Mouse (Mus musculus): ENCODE data around the gene Tigd3. TPM values are rescaled to one million over a fixed set of nuclear protein-coding genes. Genes with fewer than 3 reads are reported as not detected.
A peak's percentile ranks its signal among the peaks of the same experiment; 100 is the strongest.

Gene Tigd3
- total and polyA plus RNA-seq, 3 experiments: 2.1 to 2.2 TPM; not detected in 1

DNA sequence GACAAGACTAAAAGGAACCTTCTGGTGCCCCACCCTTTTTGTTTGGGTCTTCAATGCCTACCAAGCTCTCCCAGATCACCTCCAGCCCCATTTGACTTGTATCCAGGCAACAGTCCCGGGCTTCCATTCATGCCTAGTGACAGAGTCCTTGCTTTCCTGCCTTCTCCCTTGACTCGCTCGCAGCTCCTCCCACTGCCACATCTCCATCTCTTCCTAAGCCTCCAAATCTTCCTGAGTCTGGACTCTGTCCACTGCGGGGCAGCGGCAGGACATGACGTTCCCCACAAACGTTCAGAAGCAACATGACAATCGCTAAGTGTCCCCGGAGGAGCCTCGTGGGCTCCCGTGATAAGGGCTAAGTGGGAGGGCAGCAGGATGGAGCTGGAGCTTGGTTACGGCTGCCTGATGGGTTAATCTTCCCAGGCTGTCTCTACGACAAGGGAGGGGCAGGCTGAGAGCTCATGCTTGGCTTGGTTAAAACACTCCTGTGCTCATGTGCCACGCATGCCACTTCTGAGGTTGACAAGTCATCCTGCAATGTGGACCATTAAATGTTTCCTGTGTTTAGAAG is 44.0 kb upstream of the Tigd3 start:
- H3K27me3 ChIP-seq (ENCODE audit: control insufficient read depth in 1 of 2, insufficient read depth in 2 of 2, low read length in 2 of 2): no peaks in the 10 kb centered on the region
- H3K9me3 ChIP-seq (replicated peaks; ENCODE audit: insufficient read depth, low read length): no peaks in the 10 kb centered on the region
- no peaks in the 10 kb centered on the region for H3K79me2 ChIP-seq (ENCODE audit: control insufficient read depth, insufficient read depth, low read length, poor library complexity)
- H3K36me3 ChIP-seq (ENCODE audit: control insufficient read depth in 1 of 2, insufficient read depth in 2 of 2, low read length in 2 of 2): no peaks in the 10 kb centered on the region; a peak in 1 of 4 replicates
- H3K4me1 ChIP-seq (ENCODE audit: control insufficient read depth in 1 of 2, insufficient read depth in 2 of 2, low read length in 2 of 2): no peaks in the 10 kb centered on the region
- no peak overlapping the region for H3K4me3 ChIP-seq (ENCODE audit: control insufficient read depth in 1 of 2, insufficient read depth in 1 of 2, low read depth in 2 of 2, low read length in 2 of 2)
- H3K9ac ChIP-seq (ENCODE audit: control insufficient read depth, low read depth, low read length, poor library complexity, severe bottlenecking): no peak overlapping the region
- no peak overlapping the region for H3K27ac ChIP-seq (ENCODE audit: control insufficient read depth, low read depth, low read length)
- no peak for TF ChIP-seq RAD21 (IDR thresholded peaks at IDR 0.05; ENCODE audit: low read depth, low read length)
- TF ChIP-seq BHLHE40 (IDR thresholded peaks at IDR 0.05; ENCODE audit: borderline replicate concordance, low read depth, low read length): no peak
- no peak for TF ChIP-seq ZC3H11A (IDR thresholded peaks at IDR 0.05; ENCODE audit: low read depth, low read length)
- TF ChIP-seq TAL1 (IDR thresholded peaks at IDR 0.05; ENCODE audit: low read length): no peak; the same call in 1 of the 2 replicates
- no peak for TF ChIP-seq E2F4 (IDR thresholded peaks at IDR 0.05; ENCODE audit: borderline replicate concordance, low read depth, low read length)
- no peak for TF ChIP-seq NELFE (IDR thresholded peaks at IDR 0.05; ENCODE audit: low read depth, low read length)
- TF ChIP-seq ZNF384 (IDR thresholded peaks at IDR 0.05; ENCODE audit: low read depth, low read length): no peak
- TF ChIP-seq POLR2AphosphoS2 (IDR thresholded peaks at IDR 0.05; ENCODE audit: low read length): no peak
- no peak for TF ChIP-seq MEF2A (IDR thresholded peaks at IDR 0.05; ENCODE audit: extremely low read depth, insufficient replicate concordance, low read depth, low read length, poor library complexity, severe bottlenecking)
- no peak for TF ChIP-seq MXI1 (IDR thresholded peaks at IDR 0.05; ENCODE audit: low read depth, low read length)
- no peak for TF ChIP-seq NRF1 (IDR thresholded peaks at IDR 0.05; ENCODE audit: insufficient read depth, low read depth, low read length, poor library complexity, severe bottlenecking)
- no peak for TF ChIP-seq CHD2 (IDR thresholded peaks at IDR 0.05; ENCODE audit: low read length)
- TF ChIP-seq ZKSCAN1 (IDR thresholded peaks at IDR 0.05; ENCODE audit: low read depth, low read length): no peak
- TF ChIP-seq USF2 (IDR thresholded peaks at IDR 0.05; ENCODE audit: borderline replicate concordance in 1 of 2, insufficient read depth in 1 of 2, low read depth in 1 of 2, low read length in 2 of 2): no peak
- peak; percentile 37 for DNase-seq (ENCODE audit: low read depth, low spot score)

DNA sequence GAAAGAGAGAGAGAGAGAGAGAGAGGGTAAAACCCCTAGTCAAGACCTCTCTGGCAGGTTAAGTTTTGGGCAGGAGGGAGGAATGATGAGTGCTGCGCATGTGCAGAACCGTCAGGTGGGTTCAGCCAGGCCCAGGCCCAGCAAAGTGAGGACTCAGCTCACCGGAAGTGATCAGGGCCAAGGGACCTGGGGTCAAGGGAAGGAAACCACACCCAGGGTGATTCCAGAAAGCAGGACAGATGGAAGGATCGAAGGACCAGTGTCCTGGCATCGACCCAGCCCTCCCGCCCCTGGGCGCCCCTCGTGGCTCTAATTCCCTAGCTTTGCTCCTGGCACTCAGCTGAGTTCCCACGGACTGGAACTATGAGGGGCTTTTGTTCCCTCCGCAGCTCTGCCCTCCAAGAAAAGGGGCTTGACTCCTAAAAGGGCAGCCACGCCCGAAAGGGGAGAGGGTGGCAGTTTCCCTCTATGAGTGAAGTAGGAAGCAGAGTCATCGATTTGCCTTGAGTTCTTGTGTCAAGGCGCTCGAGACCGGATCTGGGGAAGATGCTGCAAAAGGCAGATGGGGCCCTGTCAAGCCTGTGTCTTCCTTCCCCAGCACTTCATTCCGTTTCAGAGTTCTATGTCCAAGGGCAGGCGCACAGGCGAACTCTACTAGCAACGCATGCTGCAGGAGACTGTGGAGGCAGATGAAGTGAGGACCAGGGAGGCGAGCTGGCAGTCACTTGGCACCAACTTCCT is 43.3 kb upstream of the Tigd3 start:
- H3K4me3 ChIP-seq (ENCODE audit: control insufficient read depth in 1 of 2, insufficient read depth in 1 of 2, low read depth in 2 of 2, low read length in 2 of 2): no peak overlapping the region
- no peaks in the 10 kb centered on the region for H3K9me3 ChIP-seq (replicated peaks; ENCODE audit: insufficient read depth, low read length)
- no peak for TF ChIP-seq ZKSCAN1 (IDR thresholded peaks at IDR 0.05; ENCODE audit: low read depth, low read length)
- no peak for TF ChIP-seq KAT2A (conservative IDR thresholded peaks at IDR 0.05; ENCODE audit: low read depth, low read length)
- TF ChIP-seq ELF1 (IDR thresholded peaks at IDR 0.05; ENCODE audit: low read depth, low read length): no peak
- no peak for TF ChIP-seq MYB (IDR thresholded peaks at IDR 0.05; ENCODE audit: low read depth, low read length)
- TF ChIP-seq ZMIZ1 (IDR thresholded peaks at IDR 0.05; ENCODE audit: low read depth, low read length): no peak
- no peak for TF ChIP-seq E2F4 (IDR thresholded peaks at IDR 0.05; ENCODE audit: borderline replicate concordance, low read depth, low read length)
- TF ChIP-seq NELFE (IDR thresholded peaks at IDR 0.05; ENCODE audit: low read depth, low read length): no peak
- TF ChIP-seq SIN3A (IDR thresholded peaks at IDR 0.05; ENCODE audit: low read length): no peak
- no peak for TF ChIP-seq POLR2AphosphoS2 (IDR thresholded peaks at IDR 0.05; ENCODE audit: low read length)
- TF ChIP-seq POLR2AphosphoS5 (IDR thresholded peaks at IDR 0.05; ENCODE audit: borderline replicate concordance, low read depth, low read length): no peak
- TF ChIP-seq MAFK (IDR thresholded peaks at IDR 0.05; ENCODE audit: borderline replicate concordance, low read depth, low read length): no peak
- no peak for DNase-seq (ENCODE audit: low read depth, low spot score)
- H3K4me1 ChIP-seq (ENCODE audit: control insufficient read depth in 1 of 2, insufficient read depth in 2 of 2, low read length in 2 of 2): no peaks in the 10 kb centered on the region
- no peaks in the 10 kb centered on the region for H3K27me3 ChIP-seq (ENCODE audit: control insufficient read depth in 1 of 2, insufficient read depth in 2 of 2, low read length in 2 of 2)
- H3K27ac ChIP-seq (ENCODE audit: control insufficient read depth, low read depth, low read length): no peak overlapping the region
- no peaks in the 10 kb centered on the region for H3K79me2 ChIP-seq (ENCODE audit: control insufficient read depth, insufficient read depth, low read length, poor library complexity)
- H3K36me3 ChIP-seq (ENCODE audit: control insufficient read depth in 1 of 2, insufficient read depth in 2 of 2, low read length in 2 of 2): no peaks in the 10 kb centered on the region; a peak in 1 of 4 replicates
- H3K9ac ChIP-seq (ENCODE audit: control insufficient read depth, low read depth, low read length, poor library complexity, severe bottlenecking): no peak overlapping the region

Measured in MEL (cell line).